Mouse (Mus musculus) kidney, adult 2 months (tissue): Measurements from ENCODE around the gene Mdk.

Source experiments
- CTCF ChIP-seq: fragments of 200-500 bp; conservative IDR thresholded peaks from 2 replicates; pipeline ENCODE4 v1.5.1; 2011; ENCODE audit warnings: low read depth, mild to moderate bottlenecking, control low read depth, low read length, moderate library complexity, mixed read lengths; ENCODE audit not compliant: insufficient read depth, insufficient read length
- POLR2A ChIP-seq: fragments of 200-500 bp; IDR thresholded peaks from one replicate; pipeline ENCODE4 v1.6.1; 2011; ENCODE audit warnings: low read depth, low read length, control low read depth

- TF ChIP-seq CTCF (no peak), POLR2A (no peak)
These were observed 37.4 kb downstream of the Mdk start for GRCm38 (mm10) chr2:91894716-91895115.
